Mouse (Mus musculus) CH12.LX (cell line): ENCODE data around the gene Mfsd14b. TPM values are rescaled to one million over a fixed set of nuclear protein-coding genes. Genes with fewer than 3 reads are reported as not detected.
A peak's percentile ranks its signal among the peaks of the same experiment; 100 is the strongest.

Source experiments
- DNase-seq: peaks from one replicate; pipeline ENCODE4 v3.0.0-alpha.2; 2013; ENCODE audit errors: extremely low read depth
- H3K27ac ChIP-seq: 2 replicates; pipeline ENCODE4 v1.5.1; 2012; ENCODE audit warnings: low read depth, mild to moderate bottlenecking, control low read depth, moderate library complexity; ENCODE audit not compliant: insufficient read depth
- H3K27me3 ChIP-seq: replicated peaks from 2 replicates; pipeline ENCODE3; 2012; ENCODE audit warnings: inconsistent platforms
- H3K36me3 ChIP-seq, 2 experiments: replicated peaks in 1 of 2; 2 replicates each; pipeline versions ENCODE3 to v1.6.1; 2012; ENCODE audit warnings: inconsistent platforms in 1 of 2, low read length in 1 of 2, mild to moderate bottlenecking in 1 of 2, mixed read lengths in 1 of 2, moderate library complexity in 1 of 2; ENCODE audit not compliant: control insufficient read depth in 1 of 2, insufficient read depth in 1 of 2
- H3K4me1 ChIP-seq, 2 experiments: 2 replicates each; pipeline ENCODE4 v1.6.1; 2012; ENCODE audit warnings: inconsistent platforms in 1 of 2, moderate library complexity in 1 of 2; ENCODE audit not compliant: insufficient read depth in 2 of 2, control insufficient read depth in 1 of 2
- H3K4me2 ChIP-seq: 2 replicates; pipeline ENCODE4 v1.6.1; 2012; ENCODE audit warnings: low read depth, mild to moderate bottlenecking, control low read depth; ENCODE audit not compliant: poor library complexity, insufficient read depth, severe bottlenecking
- H3K4me3 ChIP-seq, 3 experiments: fragments of 150-350 bp in 1 of 3; sonication (generic) in 1 of 3; replicated peaks in 1 of 3; 2 replicates each; pipeline versions ENCODE3 to v1.5.1; 2011 to 2012; ENCODE audit warnings: low read depth in 2 of 3, low read length in 2 of 3, mild to moderate bottlenecking in 2 of 3, moderate library complexity in 2 of 3, control low read depth in 1 of 3, improper control_type of control experiment in 1 of 3, inconsistent platforms in 1 of 3, mixed read lengths in 1 of 3; ENCODE audit not compliant: poor library complexity in 1 of 3
- H3K79me2 ChIP-seq: replicated peaks from 2 replicates; pipeline ENCODE4 v1.6.1; 2012; ENCODE audit warnings: mild to moderate bottlenecking, moderate library complexity; ENCODE audit not compliant: control insufficient read depth, poor library complexity, insufficient read depth, severe bottlenecking; ENCODE audit errors: extremely low read depth
- H3K9ac ChIP-seq: 2 replicates; pipeline ENCODE4 v1.6.1; 2012; ENCODE audit warnings: low read depth, mild to moderate bottlenecking, control low read depth, moderate library complexity; ENCODE audit not compliant: insufficient read depth
- H3K9me3 ChIP-seq: replicated peaks from 2 replicates; pipeline ENCODE3; 2012; ENCODE audit warnings: low read length, inconsistent platforms, mixed read lengths
- BHLHE40 ChIP-seq: IDR thresholded peaks from 2 replicates; pipeline ENCODE4 v1.6.1; 2011; ENCODE audit warnings: mild to moderate bottlenecking, low read depth, low read length, improper control_type of control experiment
- CTCF ChIP-seq, 2 experiments: IDR thresholded peaks in 1 of 2; conservative IDR thresholded peaks in 1 of 2; 2 replicates each; pipeline ENCODE4 v1.5.1; 2011 to 2012; ENCODE audit warnings: low read depth in 2 of 2, low read length in 2 of 2, improper control_type of control experiment in 1 of 2, inconsistent platforms in 1 of 2, mild to moderate bottlenecking in 1 of 2, moderate library complexity in 1 of 2
- JUN ChIP-seq: IDR thresholded peaks from 2 replicates; pipeline ENCODE4 v1.6.1; 2011; ENCODE audit warnings: low read depth, mild to moderate bottlenecking, low read length, improper control_type of control experiment, moderate library complexity; ENCODE audit not compliant: insufficient read depth
- JUND ChIP-seq: conservative IDR thresholded peaks from 2 replicates; pipeline ENCODE4 v1.6.1; 2011; ENCODE audit warnings: low read depth, low read length, improper control_type of control experiment
- MAFK ChIP-seq: IDR thresholded peaks from 2 replicates; pipeline ENCODE4 v1.6.1; 2011; ENCODE audit warnings: low read length, improper control_type of control experiment; ENCODE audit not compliant: insufficient replicate concordance
- MEF2A ChIP-seq: IDR thresholded peaks from 2 replicates; pipeline ENCODE4 v1.6.1; 2014; ENCODE audit warnings: low read depth, mild to moderate bottlenecking, inconsistent platforms, low read length, improper control_type of control experiment, borderline replicate concordance
- MXI1 ChIP-seq: IDR thresholded peaks from 2 replicates; pipeline ENCODE4 v1.6.1; 2011; ENCODE audit warnings: mild to moderate bottlenecking, low read depth, low read length, improper control_type of control experiment
- RAD21 ChIP-seq: IDR thresholded peaks from 2 replicates; pipeline ENCODE4 v1.6.1; 2011; ENCODE audit warnings: low read depth, mild to moderate bottlenecking, low read length, improper control_type of control experiment, moderate library complexity
- SMC3 ChIP-seq: IDR thresholded peaks from 2 replicates; pipeline ENCODE4 v1.6.1; 2011; ENCODE audit warnings: low read depth, low read length, improper control_type of control experiment
- TBP ChIP-seq: conservative IDR thresholded peaks from 2 replicates; pipeline ENCODE4 v1.6.1; 2011; ENCODE audit warnings: low read depth, low read length, improper control_type of control experiment
- UBTF ChIP-seq: IDR thresholded peaks from 2 replicates; pipeline ENCODE4 v1.6.1; 2012; ENCODE audit warnings: low read depth, mild to moderate bottlenecking, inconsistent platforms, low read length, improper control_type of control experiment, moderate library complexity
- USF1 ChIP-seq: IDR thresholded peaks from 2 replicates; pipeline ENCODE4 v1.6.1; 2014; ENCODE audit warnings: low read depth, mild to moderate bottlenecking, inconsistent platforms, low read length, improper control_type of control experiment
- ZC3H11A ChIP-seq: IDR thresholded peaks from 2 replicates; pipeline ENCODE4 v1.6.1; 2012; ENCODE audit warnings: low read depth, mild to moderate bottlenecking, inconsistent platforms, low read length, improper control_type of control experiment
- ZKSCAN1 ChIP-seq: IDR thresholded peaks from 2 replicates; pipeline ENCODE4 v1.6.1; 2012; ENCODE audit warnings: low read depth, inconsistent platforms, low read length, improper control_type of control experiment, borderline replicate concordance
- dilution Hi-C: fragments of 300-500 bp; cut with MboI; formaldehyde crosslinking; loops from 2 replicates; pipeline ENCODE4 v1.14.3; 2020; ENCODE audit warnings: low sequenced_read_pairs; ENCODE audit not compliant: extremely low pct_unique_long_range_greater_than_20kb, extremely low pct_ligation_motif_present
- in situ Hi-C: fragments of 300-500 bp; cut with MboI; formaldehyde crosslinking; loops from 3 replicates; pipeline ENCODE4 v1.14.3; 2019; ENCODE audit warnings: low sequenced_read_pairs, low pct_ligation_motif_present, low pct_unique_long_range_greater_than_20kb, mixed read lengths
- polyA plus RNA-seq: library from polyadenylated mRNA; unstranded; fragments of >175 nt; gene quantifications from 2 replicates; pipeline ENCODE4 v1.2.1, GENCODE M21; 2012; ENCODE audit warnings: low read depth; ENCODE audit not compliant: insufficient read length
- total RNA-seq, 2 experiments: library from RNA; depleted of rRNA; stranded (reverse); fragments of 300-350 nt in 1 of 2; fragments of >200 nt in 1 of 2; gene quantifications; 2 replicates each; pipeline ENCODE4 v1.2.3; 2012 to 2014

Gene Mfsd14b
- total and polyA plus RNA-seq, 3 experiments, result 25.5 to 51.5 (median 26.1) TPM

DNA sequence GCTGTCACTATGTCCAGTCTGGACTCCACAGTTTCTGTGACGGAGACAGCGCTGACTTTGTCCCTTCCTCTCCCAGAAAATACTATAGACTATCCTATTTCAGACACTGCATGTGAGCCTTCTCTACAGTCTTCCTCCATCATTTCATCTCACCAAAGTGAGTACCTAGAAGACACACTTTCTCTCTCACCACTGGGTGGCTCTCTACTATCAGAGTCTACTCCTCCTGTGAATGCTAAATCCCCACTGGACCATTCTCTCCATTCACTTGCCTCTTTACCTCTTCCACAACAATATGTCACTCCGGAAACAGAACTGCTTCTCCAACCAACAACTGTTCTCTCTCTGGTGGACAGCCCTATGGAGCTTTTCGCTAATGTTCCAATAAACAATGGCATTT, 77.7 kb downstream of the Mfsd14b start:
- H3K36me3 ChIP-seq, result no peaks in the 10 kb centered on the region
- H3K79me2 ChIP-seq, result no peaks in the 10 kb centered on the region
- no peak overlapping the region for H3K9ac ChIP-seq
- dilution Hi-C loops (no loop called here), in situ Hi-C loops (loop anchor here (5.0 kb wide), 1 partner anchor 92 kb away; no protein-coding TSS in a partner anchor)
- H3K9me3 ChIP-seq, result no peaks in the 10 kb centered on the region
- H3K4me3 ChIP-seq, result no peak overlapping the region
- H3K4me1 ChIP-seq, result no peaks in the 10 kb centered on the region
- peak; percentile 53 for TF ChIP-seq RAD21
- TF ChIP-seq USF1, result no peak
- TF ChIP-seq SMC3, result peak; percentile 47
- peak in 1 of 2 experiments; percentile 55; a peak in 2 of 4 replicates for TF ChIP-seq CTCF (conservative IDR thresholded peaks at IDR 0.05 in 1 of 2, IDR thresholded peaks at IDR 0.05 in 1 of 2; ENCODE audit: low read depth in 2 of 2, low read length in 2 of 2)
- H3K4me2 ChIP-seq, result no peak overlapping the region
- DNase-seq, result peak; percentile 29
- no peak overlapping the region for H3K27ac ChIP-seq
- H3K27me3 ChIP-seq, result no peaks in the 10 kb centered on the region

DNA sequence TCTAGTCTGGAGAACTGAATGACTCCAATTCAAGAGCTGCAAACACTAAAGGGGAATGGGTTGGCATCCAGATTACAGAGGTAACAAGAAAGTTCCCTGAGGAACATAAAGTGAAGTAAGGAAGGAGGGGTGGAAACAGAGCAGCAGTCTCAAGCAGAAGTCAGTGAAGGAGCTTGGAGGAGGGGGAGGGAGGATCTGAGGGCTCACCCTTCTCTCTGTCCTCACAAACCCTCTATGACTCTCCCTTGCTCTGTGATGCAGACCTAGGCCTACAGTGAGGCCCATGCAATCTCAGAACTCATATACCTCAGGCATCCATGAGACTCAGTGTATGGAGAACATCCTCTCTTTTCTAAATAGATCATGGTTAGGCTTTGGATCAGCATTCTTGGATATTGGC, 80.0 kb downstream of the Mfsd14b start, which contains the start of gene Spata31d1c:
Gene Spata31d1c, plus strand, starts transcription at position 301 of the 400 bp plus-strand sequence.
- dilution Hi-C loops (no loop called here), in situ Hi-C loops (no loop called here)
- H3K36me3 ChIP-seq, result no peaks in the 10 kb centered on the region
- H3K4me1 ChIP-seq, result no peaks in the 10 kb centered on the region
- DNase-seq, result no peak
- H3K4me2 ChIP-seq, result no peak within 1 kb of the TSS
- no peaks in the 10 kb centered on the region for H3K9me3 ChIP-seq
- H3K79me2 ChIP-seq, result no peaks in the 10 kb centered on the region
- no peaks in the 10 kb centered on the region for H3K27me3 ChIP-seq
- H3K4me3 ChIP-seq, result no peak within 1 kb of the TSS
- TF ChIP-seq UBTF, result no peak
- no peak for TF ChIP-seq TBP
- TF ChIP-seq BHLHE40, result no peak
- no peak for TF ChIP-seq SMC3
- TF ChIP-seq CTCF (conservative IDR thresholded peaks at IDR 0.05 in 1 of 2, IDR thresholded peaks at IDR 0.05 in 1 of 2; ENCODE audit: low read depth in 2 of 2, low read length in 2 of 2), result no peak
- no peak for TF ChIP-seq ZKSCAN1
- no peak for TF ChIP-seq JUND
- TF ChIP-seq MEF2A, result no peak
- no peak for TF ChIP-seq ZC3H11A
- TF ChIP-seq MXI1, result no peak
- no peak for TF ChIP-seq JUN
- TF ChIP-seq MAFK, result no peak
- H3K9ac ChIP-seq, result no peak within 1 kb of the TSS
- no peak within 1 kb of the TSS for H3K27ac ChIP-seq

Other genes starting within 250 kb of the Mfsd14b start
- gene Cntnap3, start 209.0 kb downstream of the Mfsd14b start, total RNA-seq (2012; rRNA removed), result not detected in 2 replicates
- not detected in 2 replicates for gene Cntnap3, start 209.0 kb downstream of the Mfsd14b start, total RNA-seq (2014; rRNA removed)
- not detected in 2 replicates for gene Cntnap3, start 209.0 kb downstream of the Mfsd14b start, polyA plus RNA-seq
- not detected in 2 replicates for gene Spata31, start 195.6 kb downstream of the Mfsd14b start, total RNA-seq (2012; rRNA removed)
- not detected in 2 replicates for gene Spata31, start 195.6 kb downstream of the Mfsd14b start, total RNA-seq (2014; rRNA removed)
- not detected in 2 replicates for gene Spata31, start 195.6 kb downstream of the Mfsd14b start, polyA plus RNA-seq
- gene Spata31d1c, start 79.9 kb downstream of the Mfsd14b start, total RNA-seq (2012; rRNA removed), result not detected in 2 replicates
- gene Spata31d1c, start 79.9 kb downstream of the Mfsd14b start, total RNA-seq (2014; rRNA removed), result not detected in 2 replicates
- gene Spata31d1c, start 79.9 kb downstream of the Mfsd14b start, polyA plus RNA-seq, result not detected in 2 replicates
- not detected in 2 replicates for gene Prss47, start 60.2 kb downstream of the Mfsd14b start, total RNA-seq (2012; rRNA removed)
- gene Prss47, start 60.2 kb downstream of the Mfsd14b start, total RNA-seq (2014; rRNA removed), result not detected in 2 replicates
- not detected in 2 replicates for gene Prss47, start 60.2 kb downstream of the Mfsd14b start, polyA plus RNA-seq
- not detected in 2 replicates for gene Olfr465-ps1, start 25.1 kb upstream of the Mfsd14b start, total RNA-seq (2012; rRNA removed)
- gene Olfr465-ps1, start 25.1 kb upstream of the Mfsd14b start, total RNA-seq (2014; rRNA removed), result not detected in 2 replicates
- not detected in 2 replicates for gene Olfr465-ps1, start 25.1 kb upstream of the Mfsd14b start, polyA plus RNA-seq
- not detected in 2 replicates for gene Olfr466, start 37.3 kb upstream of the Mfsd14b start, total RNA-seq (2012; rRNA removed)
- gene Olfr466, start 37.3 kb upstream of the Mfsd14b start, total RNA-seq (2014; rRNA removed), result not detected in 2 replicates
- not detected in 2 replicates for gene Olfr466, start 37.3 kb upstream of the Mfsd14b start, polyA plus RNA-seq
- gene Nlrp4f, start 93.0 kb upstream of the Mfsd14b start, total RNA-seq (2012; rRNA removed), result not detected in 2 replicates
- not detected in 2 replicates for gene Nlrp4f, start 93.0 kb upstream of the Mfsd14b start, total RNA-seq (2014; rRNA removed)
- gene Nlrp4f, start 93.0 kb upstream of the Mfsd14b start, polyA plus RNA-seq, result 0.10 and 0.46 TPM in 2 replicates
- not detected in 2 replicates for gene Gm10775, start 146.6 kb upstream of the Mfsd14b start, total RNA-seq (2012; rRNA removed)
- gene Gm10775, start 146.6 kb upstream of the Mfsd14b start, total RNA-seq (2014; rRNA removed), result not detected in 2 replicates
- not detected in 2 replicates for gene Gm10775, start 146.6 kb upstream of the Mfsd14b start, polyA plus RNA-seq
- 11.1 and 12.6 TPM in 2 replicates for gene Zfp369, start 165.8 kb upstream of the Mfsd14b start, total RNA-seq (2012; rRNA removed)
- gene Zfp369, start 165.8 kb upstream of the Mfsd14b start, total RNA-seq (2014; rRNA removed), result 9.9 and 10.3 TPM in 2 replicates
- 6.4 and 8.4 TPM in 2 replicates for gene Zfp369, start 165.8 kb upstream of the Mfsd14b start, polyA plus RNA-seq